17 mouse cellular contexts compared by ENCODE assay signal in the genomic region with DNA sequence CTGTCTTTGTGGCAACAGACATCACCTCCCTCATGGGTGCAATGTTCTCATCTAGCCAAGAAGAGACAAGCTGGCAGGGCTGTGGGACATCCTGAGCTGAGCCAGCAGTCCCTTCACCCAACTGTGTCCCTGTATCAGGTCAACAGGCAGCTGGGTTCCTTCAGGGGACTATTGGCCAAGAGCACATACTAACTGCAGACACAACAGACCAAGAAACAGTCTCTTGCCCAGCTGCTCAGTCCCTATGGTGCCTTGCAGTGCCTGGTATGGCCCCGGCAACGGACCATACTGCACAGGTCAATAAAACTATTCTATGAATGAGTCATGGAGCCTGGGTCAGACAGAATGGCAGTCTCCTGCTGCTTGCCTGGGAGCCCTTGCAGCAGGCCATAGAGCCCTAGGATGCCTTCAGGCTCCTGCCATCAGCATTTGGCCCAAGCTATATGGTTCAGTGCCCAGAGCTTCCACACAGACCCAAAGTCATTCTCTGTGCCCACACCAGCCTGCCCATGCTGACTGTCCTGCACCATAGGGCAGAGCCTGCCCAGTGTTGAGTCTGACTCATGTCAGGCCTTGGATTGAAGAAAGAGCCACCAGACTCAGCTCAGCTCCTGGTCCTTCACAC. TPM values are rescaled to one million over a fixed set of nuclear protein-coding genes. Genes with fewer than 3 reads are reported as not detected.
DNase-seq lines count a peak whose midpoint lies in the region; ATAC-seq and TF ChIP-seq lines count a peak whose summit lies in the region.
"Had no signal": no experiment of that assay in that cellular context is flagged by ENCODE, and none has a peak within 500 bp of the region (broad histone marks: within the 10 kb centered on the region; RNA-seq: fewer than 3 reads in every experiment).

No protein-coding gene starts in this region.

- H3K9ac ChIP-seq in hindbrain, postnatal 0 days (replicated peaks; ENCODE audit: low read length), result no peak overlapping the region
- H3K9ac ChIP-seq in hindbrain, embryonic 16.5 days (ENCODE audit: low read depth, low read length), result no peak overlapping the region
- H3K9ac ChIP-seq: embryonic facial prominence, embryonic 15.5 days; hindbrain, embryonic 14.5 days; liver, postnatal 0 days had no signal

- no peak for TF ChIP-seq CTCF in hindbrain, postnatal 0 days (IDR thresholded peaks at IDR 0.05; ENCODE audit: low read depth)
- no peak for TF ChIP-seq CTCF in Patski (IDR thresholded peaks at IDR 0.05)

- H3K4me3 ChIP-seq in hindbrain, postnatal 0 days (ENCODE audit: low read length), result no peak overlapping the region
- no peak overlapping the region for H3K4me3 ChIP-seq in hindbrain, embryonic 16.5 days (ENCODE audit: low read length)
- H3K4me3 ChIP-seq: embryonic facial prominence, embryonic 15.5 days; forebrain, embryonic 10.5 days; megakaryocyte, embryonic 14.5 days had no signal

- CTCF ChIA-PET in Patski (lab: Charles Lee), result no interaction called here

- POLR2A ChIA-PET in Patski (lab: Charles Lee), result no interaction called here

- H3K4me2 ChIP-seq in hindbrain, postnatal 0 days (ENCODE audit: low read depth, low read length), result no peak overlapping the region
- H3K4me2 ChIP-seq in hindbrain, embryonic 16.5 days (ENCODE audit: low read length), result no peak overlapping the region
- H3K4me2 ChIP-seq: embryonic facial prominence, embryonic 15.5 days; hindbrain, embryonic 14.5 days had no signal

- H3K27ac ChIP-seq in hindbrain, postnatal 0 days, result no peak overlapping the region
- H3K27ac ChIP-seq in hindbrain, embryonic 16.5 days (ENCODE audit: low read depth, low read length), result no peak overlapping the region
- H3K27ac ChIP-seq: embryonic facial prominence, embryonic 15.5 days; forebrain, embryonic 10.5 days; hindbrain, embryonic 14.5 days; kidney, postnatal 0 days had no signal

- 73% methylated on average over 2 of the region's 2 CpGs for WGBS in hindbrain, postnatal 0 days
- 84% methylated on average over 2 of the region's 2 CpGs for WGBS in hindbrain, embryonic 16.5 days

- no peak for DNase-seq in hindbrain, postnatal 0 days (ENCODE audit: low spot score)
- DNase-seq in Patski (ENCODE audit: low read depth, low spot score), result no peak
- peak; percentile 44 to 46 for DNase-seq in cerebellum, adult 18-20 months
- DNase-seq in lung, postnatal 10 days, result peak; percentile 67
- no peak for DNase-seq in kidney, adult 9 months
- DNase-seq in embryo, embryonic 11 days, result no peak
- DNase-seq: gastrocnemius, postnatal 14 days; liver; liver, postnatal 0 days had no signal

- no peaks in the 10 kb centered on the region for H3K4me1 ChIP-seq in hindbrain, postnatal 0 days (ENCODE audit: insufficient read depth, low read length)
- no peaks in the 10 kb centered on the region for H3K4me1 ChIP-seq in hindbrain, embryonic 16.5 days (ENCODE audit: control insufficient read depth, insufficient read depth, low read depth, low read length)
- H3K4me1 ChIP-seq: embryonic facial prominence, embryonic 15.5 days had no signal

- no peaks in the 10 kb centered on the region for H3K9me3 ChIP-seq in hindbrain, postnatal 0 days (ENCODE audit: low read length)
- H3K9me3 ChIP-seq in hindbrain, embryonic 16.5 days (ENCODE audit: control insufficient read depth, low read length), result no peaks in the 10 kb centered on the region
- H3K9me3 ChIP-seq: embryonic facial prominence, embryonic 15.5 days; forebrain, embryonic 10.5 days; megakaryocyte, embryonic 14.5 days had no signal

- in situ Hi-C loops in Patski (cut with MboI; ENCODE audit: low pct_unique_long_range_greater_than_20kb), result loop anchor here (5.0 kb wide), 4 partner anchors 97 to 577 kb away; a partner anchor contains a TSS

- H3K27me3 ChIP-seq in hindbrain, postnatal 0 days (ENCODE audit: insufficient read depth, low read length), result no peaks in the 10 kb centered on the region
- no peaks in the 10 kb centered on the region for H3K27me3 ChIP-seq in hindbrain, embryonic 16.5 days (replicated peaks; ENCODE audit: control insufficient read depth, insufficient read depth, low read length)
- H3K27me3 ChIP-seq in Patski, result no peaks in the 10 kb centered on the region
- H3K27me3 ChIP-seq: embryonic facial prominence, embryonic 15.5 days had no signal

- ATAC-seq in hindbrain, postnatal 0 days, result peak; percentile 36
- ATAC-seq in hindbrain, embryonic 16.5 days, result no peak
- peak; percentile 27 for ATAC-seq in Patski
- ATAC-seq: intestine, postnatal 0 days; liver, postnatal 0 days; midbrain, embryonic 16.5 days had no signal

- H3K36me3 ChIP-seq in hindbrain, postnatal 0 days (ENCODE audit: insufficient read depth, low read length), result no peaks in the 10 kb centered on the region
- H3K36me3 ChIP-seq in hindbrain, embryonic 16.5 days (ENCODE audit: control insufficient read depth, insufficient read depth, low read length), result no peaks in the 10 kb centered on the region
- H3K36me3 ChIP-seq: embryonic facial prominence, embryonic 15.5 days; forebrain, embryonic 10.5 days had no signal

RNA-seq across cellular contexts. Expression of a gene that starts 18.5 kb away (rescaled TPM):
- total RNA-seq in hindbrain, postnatal 0 days (2014; rRNA removed), result 14.2 and 22.3 TPM in 2 replicates
- polyA plus RNA-seq in hindbrain, postnatal 0 days (2015; fragmentation: Nextera tagmentation; extraction: Ambion mirVana), result 10.4 and 10.8 TPM in 2 replicates
- polyA plus RNA-seq in hindbrain, embryonic 16.5 days (2015; fragmentation: Nextera tagmentation; extraction: Ambion mirVana), result 9.1 and 10.2 TPM in 2 replicates
- polyA plus RNA-seq in Patski (2021), result 9.4 TPM

Comparison
In these comparisons a context has a peak if more than half of its experiments do, and no peak if none do; other contexts are left out.
1. DNase-seq: peak in cerebellum, adult 18-20 months (2 of 2) and lung, postnatal 10 days (single experiment); none in hindbrain, postnatal 0 days (single experiment), Patski (single experiment), kidney, adult 9 months (single experiment) and embryo, embryonic 11 days (single experiment).